Mouse (Mus musculus): Measurements from ENCODE around the gene Nphp3. TPM values are rescaled to one million over a fixed set of nuclear protein-coding genes. Genes with fewer than 3 reads are reported as not detected.
A peak's percentile ranks its signal among the peaks of the same experiment; 100 is the strongest.

Nphp3 gene
- polyA plus RNA-seq, 1 experiment, result 11.3 TPM

- peak; percentile 68 for DNase-seq (ENCODE audit: low read depth)
- TF ChIP-seq POLR2A (IDR thresholded peaks at IDR 0.05; ENCODE audit: borderline replicate concordance, extremely low read depth, insufficient read depth, insufficient read length, poor library complexity, severe bottlenecking) (no peak), CTCF (IDR thresholded peaks at IDR 0.05; ENCODE audit: borderline replicate concordance, extremely low read depth, insufficient read depth, insufficient read length) (peak; percentile 76)
These were observed 33.1 kb downstream of the Nphp3 start for GRCm38 (mm10) chr9:104035261-104036015.

DNA sequence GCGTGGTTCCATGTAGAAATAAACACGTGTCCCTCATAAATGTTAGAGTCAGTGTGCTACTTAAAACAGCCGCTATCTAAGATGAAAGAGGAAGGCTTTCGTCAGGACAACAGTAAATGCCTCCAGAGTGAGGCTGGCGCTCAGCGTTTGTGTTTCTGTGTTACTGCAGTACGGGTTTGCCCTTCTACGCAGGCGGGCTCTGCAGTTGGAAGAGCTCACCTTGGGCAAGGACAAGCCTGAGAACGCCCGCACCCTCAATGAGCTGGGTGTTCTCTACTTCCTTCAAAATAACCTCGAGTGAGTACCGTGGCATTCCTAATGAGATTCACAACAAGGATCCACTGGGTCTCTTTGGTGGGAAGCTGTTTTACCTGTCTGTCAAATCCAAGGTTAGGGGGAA, 35.9 kb downstream of the Nphp3 start:
- TF ChIP-seq CTCF (IDR thresholded peaks at IDR 0.05; ENCODE audit: borderline replicate concordance, extremely low read depth, insufficient read depth, insufficient read length) (no peak), POLR2A (IDR thresholded peaks at IDR 0.05; ENCODE audit: borderline replicate concordance, extremely low read depth, insufficient read depth, insufficient read length, poor library complexity, severe bottlenecking) (no peak)
- DNase-seq (ENCODE audit: low read depth), result no peak

GRCm38 (mm10) chr9:104039031-104039695, 36.8 kb downstream of the Nphp3 start:
- no peak for DNase-seq (ENCODE audit: low read depth)
- no peak for TF ChIP-seq POLR2A (IDR thresholded peaks at IDR 0.05; ENCODE audit: borderline replicate concordance, extremely low read depth, insufficient read depth, insufficient read length, poor library complexity, severe bottlenecking)
- no peak for TF ChIP-seq CTCF (IDR thresholded peaks at IDR 0.05; ENCODE audit: borderline replicate concordance, extremely low read depth, insufficient read depth, insufficient read length)

DNA sequence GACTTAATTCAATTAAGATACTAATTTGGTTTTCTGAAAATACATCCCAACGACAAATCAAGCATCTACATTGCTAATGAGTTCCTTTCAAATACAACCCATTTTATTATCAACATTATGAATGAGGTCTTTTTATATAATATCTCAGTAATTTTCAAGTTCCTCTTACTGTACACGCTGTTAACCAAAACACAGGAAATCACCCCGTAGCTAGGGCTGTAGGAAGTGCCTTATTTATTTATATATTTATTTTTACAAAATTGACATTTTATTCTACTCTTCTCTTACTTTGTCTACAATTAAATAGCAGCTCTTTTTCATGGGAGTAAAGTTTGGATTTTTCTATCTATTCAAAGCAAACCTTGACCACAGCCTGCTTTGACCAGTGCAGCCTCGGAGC, 37.4 kb downstream of the Nphp3 start:
- DNase-seq (ENCODE audit: low read depth), result no peak
- TF ChIP-seq POLR2A (IDR thresholded peaks at IDR 0.05; ENCODE audit: borderline replicate concordance, extremely low read depth, insufficient read depth, insufficient read length, poor library complexity, severe bottlenecking), result no peak
- TF ChIP-seq CTCF (IDR thresholded peaks at IDR 0.05; ENCODE audit: borderline replicate concordance, extremely low read depth, insufficient read depth, insufficient read length), result no peak

- DNase-seq (ENCODE audit: low read depth), result no peak
- TF ChIP-seq CTCF (IDR thresholded peaks at IDR 0.05; ENCODE audit: borderline replicate concordance, extremely low read depth, insufficient read depth, insufficient read length) (no peak), POLR2A (IDR thresholded peaks at IDR 0.05; ENCODE audit: borderline replicate concordance, extremely low read depth, insufficient read depth, insufficient read length, poor library complexity, severe bottlenecking) (no peak)
These were observed 38.0 kb downstream of the Nphp3 start, which contains the start of gene Gm28305 for GRCm38 (mm10) chr9:104040362-104040761. Gene Gm28305 (plus strand): TSS chr9:104040662.

- TF ChIP-seq CTCF (IDR thresholded peaks at IDR 0.05; ENCODE audit: borderline replicate concordance, extremely low read depth, insufficient read depth, insufficient read length) (no peak), POLR2A (IDR thresholded peaks at IDR 0.05; ENCODE audit: borderline replicate concordance, extremely low read depth, insufficient read depth, insufficient read length, poor library complexity, severe bottlenecking) (no peak)
- DNase-seq (ENCODE audit: low read depth), result no peak
These were observed 41.3 kb downstream of the Nphp3 start for GRCm38 (mm10) chr9:104043676-104044075.

DNA sequence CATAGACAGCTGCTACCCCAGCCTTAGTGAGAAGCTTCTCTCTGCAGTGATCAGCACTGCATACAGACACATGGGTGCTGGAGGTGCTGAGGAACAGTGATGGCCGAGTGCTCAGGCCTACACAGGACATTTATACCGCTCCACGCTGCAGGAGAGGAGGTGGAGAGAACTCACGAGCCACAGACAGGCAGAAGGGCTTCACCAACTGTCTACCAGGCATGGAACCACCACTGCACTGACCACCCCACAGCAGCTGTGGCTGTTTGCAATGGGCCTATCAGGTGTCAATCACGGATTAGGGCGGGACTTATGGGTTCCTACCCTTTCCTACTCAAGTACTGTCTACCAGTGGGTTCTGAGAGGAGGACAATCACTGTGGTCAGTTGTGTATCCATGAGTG, 48.7 kb downstream of the Nphp3 start:
- no peak for TF ChIP-seq POLR2A (IDR thresholded peaks at IDR 0.05; ENCODE audit: borderline replicate concordance, extremely low read depth, insufficient read depth, insufficient read length, poor library complexity, severe bottlenecking)
- no peak for TF ChIP-seq CTCF (IDR thresholded peaks at IDR 0.05; ENCODE audit: borderline replicate concordance, extremely low read depth, insufficient read depth, insufficient read length)
- DNase-seq (ENCODE audit: low read depth), result no peak

GRCm38 (mm10) chr9:104062430-104063243, 60.3 kb downstream of the Nphp3 start, which contains the start of gene Uba5:
Gene Uba5 (minus strand): TSS chr9:104063134.
- peak; percentile 55; the same call in 1 of the 2 replicates for TF ChIP-seq POLR2A (IDR thresholded peaks at IDR 0.05; ENCODE audit: borderline replicate concordance, extremely low read depth, insufficient read depth, insufficient read length, poor library complexity, severe bottlenecking)
- TF ChIP-seq CTCF (IDR thresholded peaks at IDR 0.05; ENCODE audit: borderline replicate concordance, extremely low read depth, insufficient read depth, insufficient read length), result no peak
- DNase-seq (ENCODE audit: low read depth), result no peak

DNA sequence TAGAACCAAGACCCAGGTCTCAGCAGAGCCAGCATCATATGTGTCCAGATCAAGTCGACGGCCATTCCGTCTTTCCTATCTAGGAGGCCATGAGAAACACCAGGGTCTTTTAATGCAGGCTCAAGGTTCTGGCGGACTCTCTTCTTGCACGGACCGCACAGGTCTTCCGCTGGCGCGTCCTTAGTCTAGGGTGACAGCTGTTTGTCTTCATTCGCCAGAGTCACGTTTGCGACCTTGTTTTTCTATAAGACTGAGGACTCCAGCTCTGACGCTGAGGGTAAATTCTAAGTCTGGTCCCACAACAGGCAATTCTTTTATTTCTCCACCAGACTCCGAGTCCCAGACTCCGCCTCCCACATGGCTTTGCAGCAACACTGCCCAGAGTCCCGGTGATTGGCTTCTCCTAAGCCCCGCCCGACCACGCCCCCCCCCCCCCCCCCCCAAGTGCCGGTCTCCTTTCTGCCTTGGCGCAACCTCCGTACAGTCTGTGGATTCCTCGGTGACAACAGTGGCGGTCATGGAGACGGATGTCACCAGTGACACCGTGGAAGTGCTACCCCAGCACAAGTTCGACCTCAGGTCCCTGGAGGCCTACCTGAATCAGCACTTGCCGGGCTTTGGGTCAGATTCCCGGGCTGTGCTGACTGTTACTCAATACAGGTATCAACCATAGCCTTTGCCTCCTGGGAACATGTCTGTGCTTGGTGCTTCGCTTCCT, 61.1 kb downstream of the Nphp3 start, which contains the start of gene Acad11:
Gene Acad11 (plus strand): TSS at position 134 of the 718 bp plus-strand sequence.
- no peak for TF ChIP-seq POLR2A (IDR thresholded peaks at IDR 0.05; ENCODE audit: borderline replicate concordance, extremely low read depth, insufficient read depth, insufficient read length, poor library complexity, severe bottlenecking)
- no peak for TF ChIP-seq CTCF (IDR thresholded peaks at IDR 0.05; ENCODE audit: borderline replicate concordance, extremely low read depth, insufficient read depth, insufficient read length)
- DNase-seq (ENCODE audit: low read depth), result peak; percentile 96

DNA sequence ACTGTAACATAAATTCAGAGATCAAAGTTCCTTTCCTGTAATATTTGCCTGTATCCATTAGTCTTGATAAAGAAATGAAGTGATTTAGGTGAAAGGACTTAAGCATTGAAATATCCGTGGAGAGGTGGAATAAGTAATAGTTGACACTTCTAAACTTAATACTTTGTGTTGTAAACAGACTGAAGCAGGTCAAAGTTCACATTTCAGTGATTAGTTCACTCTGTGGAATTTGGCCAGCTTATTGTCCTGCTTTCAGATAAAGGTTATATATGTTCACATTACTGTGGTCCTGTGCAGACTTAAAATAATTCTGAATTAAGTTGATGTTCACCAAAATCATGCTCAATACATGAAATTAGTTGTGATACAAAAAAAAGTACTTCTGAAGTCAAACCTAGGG, 62.2 kb downstream of the Nphp3 start:
- TF ChIP-seq CTCF (IDR thresholded peaks at IDR 0.05; ENCODE audit: borderline replicate concordance, extremely low read depth, insufficient read depth, insufficient read length), result no peak
- TF ChIP-seq POLR2A (IDR thresholded peaks at IDR 0.05; ENCODE audit: borderline replicate concordance, extremely low read depth, insufficient read depth, insufficient read length, poor library complexity, severe bottlenecking), result no peak
- no peak for DNase-seq (ENCODE audit: low read depth)
